Mouse (Mus musculus): ENCODE measurements around the gene Fgfr1op.
"Not testable (repeated sequence)": the region's sequence is repeated elsewhere in the genome, so short reads cannot be mapped to it uniquely, and the experiment has no call there.

The Fgfr1op gene

GRCm38 (mm10) chr17:8170331-8170730, 5.0 kb downstream of the Fgfr1op start:
- no peak for DNase-seq (ENCODE audit: low spot score in 2 of 2)

- DNase-seq (ENCODE audit: low spot score in 2 of 2): no peak
Measured at GRCm38 (mm10) chr17:8171081-8171480, 5.8 kb downstream of the Fgfr1op start.

GRCm38 (mm10) chr17:8177090-8177489, 11.8 kb downstream of the Fgfr1op start:
- DNase-seq (ENCODE audit: low spot score in 2 of 2): no peak

GRCm38 (mm10) chr17:8183815-8184214, 18.5 kb downstream of the Fgfr1op start:
- DNase-seq (ENCODE audit: low spot score in 2 of 2): no peak

- no peak for DNase-seq (ENCODE audit: low spot score in 2 of 2)
Measured at GRCm38 (mm10) chr17:8184217-8184616, 18.9 kb downstream of the Fgfr1op start.

GRCm38 (mm10) chr17:8193678-8194077, 28.4 kb downstream of the Fgfr1op start:
- DNase-seq (ENCODE audit: low spot score in 2 of 2): no peak

GRCm38 (mm10) chr17:8195685-8196376, 30.5 kb downstream of the Fgfr1op start:
- no peak for DNase-seq (ENCODE audit: low spot score in 2 of 2)

GRCm38 (mm10) chr17:8197652-8198051, 32.4 kb downstream of the Fgfr1op start:
- DNase-seq (ENCODE audit: low spot score in 2 of 2): no peak

GRCm38 (mm10) chr17:8199067-8199935, 34.0 kb downstream of the Fgfr1op start:
- DNase-seq (ENCODE audit: low spot score in 2 of 2): no peak

GRCm38 (mm10) chr17:8199936-8200330, 34.6 kb downstream of the Fgfr1op start:
- DNase-seq (ENCODE audit: low spot score in 2 of 2): no peak

GRCm38 (mm10) chr17:8203487-8203886, 38.2 kb downstream of the Fgfr1op start:
- no peak for DNase-seq (ENCODE audit: low spot score in 2 of 2)

- DNase-seq (ENCODE audit: low spot score in 2 of 2): not testable (repeated sequence)
Measured at GRCm38 (mm10) chr17:8205221-8205631, 39.9 kb downstream of the Fgfr1op start.

GRCm38 (mm10) chr17:8206691-8207090, 41.4 kb downstream of the Fgfr1op start:
- DNase-seq (ENCODE audit: low spot score in 2 of 2): no peak

GRCm38 (mm10) chr17:8209696-8210095, 44.4 kb downstream of the Fgfr1op start:
- DNase-seq (ENCODE audit: low spot score in 2 of 2): no peak

- DNase-seq (ENCODE audit: low spot score in 2 of 2): no peak
Measured at GRCm38 (mm10) chr17:8210170-8210569, 44.9 kb downstream of the Fgfr1op start.

GRCm38 (mm10) chr17:8210675-8211074, 45.4 kb downstream of the Fgfr1op start:
- no peak for DNase-seq (ENCODE audit: low spot score in 2 of 2)

GRCm38 (mm10) chr17:8211399-8211798, 46.1 kb downstream of the Fgfr1op start:
- DNase-seq (ENCODE audit: low spot score in 2 of 2): no peak

GRCm38 (mm10) chr17:8214369-8214768, 49.1 kb downstream of the Fgfr1op start:
- DNase-seq (ENCODE audit: low spot score in 2 of 2): no peak

- DNase-seq (ENCODE audit: low spot score in 2 of 2): no peak
Measured at GRCm38 (mm10) chr17:8215016-8215745, 49.9 kb downstream of the Fgfr1op start.

- DNase-seq (ENCODE audit: low spot score in 2 of 2): no peak
Measured at GRCm38 (mm10) chr17:8223225-8223624, 57.9 kb downstream of the Fgfr1op start.

GRCm38 (mm10) chr17:8224072-8224471, 58.8 kb downstream of the Fgfr1op start:
- no peak for DNase-seq (ENCODE audit: low spot score in 2 of 2)

GRCm38 (mm10) chr17:8225166-8225565, 59.9 kb downstream of the Fgfr1op start:
- no peak for DNase-seq (ENCODE audit: low spot score in 2 of 2)
